Mouse (Mus musculus): ENCODE data around the gene Gfm1. TPM values are rescaled to one million over a fixed set of nuclear protein-coding genes. Genes with fewer than 3 reads are reported as not detected.
A peak's percentile ranks its signal among the peaks of the same experiment; 100 is the strongest.

Gene Gfm1
- total and polyA plus RNA-seq, 3 experiments, result 47.0 to 98.9 (median 74.9) TPM

GRCm38 (mm10) chr3:67524768-67525167, 94.9 kb downstream of the Gfm1 start:
- peak; percentile 62 for DNase-seq (ENCODE audit: extremely low read depth)
- Histone ChIP-seq H3K79me2 (replicated peaks; ENCODE audit: control insufficient read depth, extremely low read depth, insufficient read depth, poor library complexity, severe bottlenecking) (no peaks in the 10 kb centered on the region), H3K4me3 (replicated peaks in 1 of 3; ENCODE audit: low read depth in 2 of 3, low read length in 2 of 3, poor library complexity in 1 of 3) (no peak overlapping the region), H3K36me3 (replicated peaks in 1 of 2; ENCODE audit: control insufficient read depth in 1 of 2, insufficient read depth in 1 of 2, low read length in 1 of 2) (no peaks in the 10 kb centered on the region), H3K27me3 (replicated peaks) (no peaks in the 10 kb centered on the region), H3K27ac (ENCODE audit: insufficient read depth, low read depth) (no peak overlapping the region), H3K9ac (ENCODE audit: insufficient read depth, low read depth) (no peak overlapping the region), H3K4me2 (ENCODE audit: insufficient read depth, low read depth, poor library complexity, severe bottlenecking) (no peak overlapping the region), H3K9me3 (replicated peaks; ENCODE audit: low read length) (no peaks in the 10 kb centered on the region), H3K4me1 (ENCODE audit: control insufficient read depth in 1 of 2, insufficient read depth in 2 of 2) (peaks cover 5 to 13% of the 10 kb centered on the region in 2 experiments; a peak in 3 of 4 replicates)
- TF ChIP-seq EP300 (IDR thresholded peaks at IDR 0.05; ENCODE audit: low read length) (0 out of 2 replicates have a peak, but pooled peaks have one; percentile 25), PAX5 (IDR thresholded peaks at IDR 0.05; ENCODE audit: low read length) (no peak)
- dilution Hi-C loops (cut with MboI; ENCODE audit: extremely low pct_ligation_motif_present, extremely low pct_unique_long_range_greater_than_20kb, low sequenced_read_pairs), result no loop called here
- in situ Hi-C loops (cut with MboI; ENCODE audit: low pct_ligation_motif_present, low pct_unique_long_range_greater_than_20kb, low sequenced_read_pairs), result no loop called here

Other genes with a start within 250 kb of the Gfm1 start
- gene Mlf1, start 56.0 kb upstream of the Gfm1 start, total RNA-seq (2012; rRNA removed), result not detected in 2 replicates
- gene Mlf1, start 56.0 kb upstream of the Gfm1 start, total RNA-seq (2014; rRNA removed), result not detected in 2 replicates
- gene Mlf1, start 56.0 kb upstream of the Gfm1 start, polyA plus RNA-seq (2012; ENCODE audit: insufficient read length, low read depth), result not detected in 2 replicates
- gene Gm17402, start 54.9 kb upstream of the Gfm1 start, total RNA-seq (2012; rRNA removed), result not detected in 2 replicates
- not detected in 2 replicates for gene Gm17402, start 54.9 kb upstream of the Gfm1 start, total RNA-seq (2014; rRNA removed)
- gene Gm17402, start 54.9 kb upstream of the Gfm1 start, polyA plus RNA-seq (2012; ENCODE audit: insufficient read length, low read depth), result not detected in 2 replicates
- gene Lxn, start 33.8 kb downstream of the Gfm1 start, total RNA-seq (2012; rRNA removed), result 11.0 and 14.3 TPM in 2 replicates
- gene Lxn, start 33.8 kb downstream of the Gfm1 start, total RNA-seq (2014; rRNA removed), result 12.8 and 14.3 TPM in 2 replicates
- gene Lxn, start 33.8 kb downstream of the Gfm1 start, polyA plus RNA-seq (2012; ENCODE audit: insufficient read length, low read depth), result 31.3 and 33.3 TPM in 2 replicates
- gene Rarres1, start 85.4 kb downstream of the Gfm1 start, total RNA-seq (2012; rRNA removed), result 0.08 TPM in 1 of 2 replicates, not detected in the other
- 0.24 and 0.34 TPM in 2 replicates for gene Rarres1, start 85.4 kb downstream of the Gfm1 start, total RNA-seq (2014; rRNA removed)
- gene Rarres1, start 85.4 kb downstream of the Gfm1 start, polyA plus RNA-seq (2012; ENCODE audit: insufficient read length, low read depth), result 0.42 TPM in 1 of 2 replicates, not detected in the other
- 44.3 and 50.3 TPM in 2 replicates for gene Mfsd1, start 152.6 kb downstream of the Gfm1 start, total RNA-seq (2012; rRNA removed)
- gene Mfsd1, start 152.6 kb downstream of the Gfm1 start, total RNA-seq (2014; rRNA removed), result 56.8 and 68.7 TPM in 2 replicates
- gene Mfsd1, start 152.6 kb downstream of the Gfm1 start, polyA plus RNA-seq (2012; ENCODE audit: insufficient read length, low read depth), result 82.2 and 95.7 TPM in 2 replicates

Measured in CH12.LX (cell line).